Mouse (Mus musculus) small intestine, adult 2 months (tissue): ENCODE measurements around the gene Ugt8a.

Experiments used
- CTCF ChIP-seq: fragments of 200-500 bp; IDR thresholded peaks from 2 replicates; pipeline ENCODE4 v1.5.1; 2012; ENCODE audit warnings: low read depth, mild to moderate bottlenecking, control low read depth, inconsistent platforms, low read length, moderate library complexity, mixed read lengths; ENCODE audit not compliant: insufficient replicate concordance, insufficient read length; ENCODE audit errors: extremely low read depth
- POLR2A ChIP-seq: fragments of 200-500 bp; IDR thresholded peaks from 2 replicates; pipeline ENCODE4 v1.6.1; 2012; ENCODE audit warnings: low read depth, mild to moderate bottlenecking, control low read depth, inconsistent platforms, low read length, moderate library complexity

- TF ChIP-seq CTCF (no peak), POLR2A (no peak)
Observed at GRCm38 (mm10) chr3:125986639-125987038, 48.2 kb upstream of the Ugt8a start.
